Mouse (Mus musculus): ENCODE results near the gene Tut1.

The Tut1 gene

DNA sequence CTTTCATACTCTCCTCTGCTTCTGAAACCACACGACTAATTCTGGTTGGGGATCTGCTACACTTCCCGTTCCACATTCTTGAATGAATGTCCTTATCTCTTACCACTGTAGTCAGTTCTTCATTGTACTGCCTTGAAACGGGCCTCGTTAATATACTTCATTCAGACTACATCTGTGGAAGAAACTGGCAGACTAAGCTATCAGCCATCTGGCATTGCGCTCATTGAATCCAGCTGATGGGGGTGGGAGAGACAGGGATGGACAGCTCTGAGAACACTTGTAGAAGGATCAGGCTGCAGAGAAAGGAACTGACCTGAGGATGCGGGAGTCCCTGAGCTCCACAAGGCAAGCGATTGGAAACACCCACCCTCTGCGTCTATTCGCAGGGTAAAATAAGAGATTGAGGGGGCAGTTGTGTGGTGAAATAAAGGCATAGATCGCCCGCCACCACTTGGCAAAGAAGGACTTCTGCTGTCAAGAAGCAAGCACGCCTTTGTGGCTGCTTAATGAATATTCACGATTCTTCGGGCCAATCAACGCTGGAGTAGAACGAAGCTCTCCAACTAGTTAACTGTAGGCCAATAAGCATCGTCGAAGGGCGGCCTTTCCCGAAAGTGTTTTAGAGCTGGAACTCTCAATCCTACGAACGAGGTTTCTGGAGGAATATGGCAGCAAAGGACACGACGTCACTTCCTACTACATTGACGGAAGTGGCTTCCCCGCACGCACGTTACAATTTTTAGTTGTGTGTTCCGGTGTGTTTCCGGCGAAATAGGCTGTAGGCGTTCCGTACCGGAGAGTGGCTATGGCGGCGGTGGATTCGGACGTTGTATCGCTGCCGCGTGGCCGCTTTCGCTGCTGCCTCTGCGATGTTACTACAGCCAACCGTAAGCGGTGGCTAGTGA lies at the start of gene Tut1:
Gene Tut1 (plus strand): TSS at position 713 of the 905 bp plus-strand sequence.
- peak; percentile 97 for DNase-seq

DNA sequence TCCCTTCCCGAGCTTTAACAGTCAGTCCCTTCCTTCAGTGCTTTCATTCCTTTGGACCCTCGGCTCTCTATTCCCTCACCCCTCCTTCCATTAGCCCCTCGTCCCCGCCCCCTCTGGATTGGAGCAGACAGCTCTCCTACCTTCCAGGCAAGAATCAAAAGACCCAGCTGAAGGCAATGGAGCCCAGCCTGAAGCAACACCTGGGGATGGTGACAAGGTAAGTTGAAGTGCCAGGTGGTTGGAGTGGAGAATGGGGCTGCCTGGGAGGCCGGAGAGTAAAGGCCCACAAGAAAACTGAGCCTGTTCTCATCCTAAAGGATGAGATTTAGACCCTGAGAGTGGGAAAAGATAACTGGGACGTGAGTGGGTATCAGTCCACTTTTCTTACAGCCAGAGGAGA lies 45.1 kb upstream of the Tut1 start:
- no peak for DNase-seq

- DNase-seq: no peak
Measured at GRCm38 (mm10) chr19:8911810-8912209, 41.8 kb upstream of the Tut1 start.

DNA sequence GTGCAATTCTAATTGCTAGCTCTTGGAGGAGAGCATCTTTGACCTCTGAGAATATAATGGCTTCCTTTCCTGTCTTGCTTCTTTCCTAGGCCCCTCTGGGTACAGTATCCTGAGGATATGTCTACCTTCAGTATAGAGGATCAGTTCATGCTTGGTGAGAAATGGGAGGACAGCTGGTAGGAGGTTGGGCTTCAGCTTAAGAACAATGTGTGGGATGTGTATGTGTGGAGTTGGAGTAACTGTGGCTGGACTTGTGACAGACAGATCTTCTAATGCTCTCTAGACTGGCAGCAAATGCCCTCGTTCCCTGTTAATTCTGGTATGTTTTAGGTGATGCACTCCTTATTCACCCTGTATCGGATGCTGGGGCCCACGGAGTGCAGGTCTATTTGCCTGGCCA lies 39.4 kb upstream of the Tut1 start:
- no peak for DNase-seq

DNA sequence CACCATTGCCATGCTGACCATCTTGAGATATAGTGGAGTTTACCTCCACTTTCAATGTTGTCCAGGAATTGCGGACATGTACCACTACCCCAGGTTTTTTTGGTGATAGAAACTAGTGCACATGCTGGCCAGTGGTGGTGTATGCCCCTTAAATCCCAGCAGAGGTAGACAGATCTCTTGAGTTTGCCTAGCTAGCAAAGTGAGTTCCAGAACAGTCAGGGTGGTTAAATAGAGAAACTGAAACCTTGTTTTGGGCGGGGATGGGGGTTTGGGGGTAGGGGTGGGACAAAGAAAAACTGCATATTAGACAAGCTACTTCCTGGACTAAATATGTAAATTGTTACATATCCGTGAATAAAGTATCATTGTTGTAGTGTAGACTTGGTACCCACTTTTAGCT lies 34.6 kb upstream of the Tut1 start:
- no peak for DNase-seq

DNA sequence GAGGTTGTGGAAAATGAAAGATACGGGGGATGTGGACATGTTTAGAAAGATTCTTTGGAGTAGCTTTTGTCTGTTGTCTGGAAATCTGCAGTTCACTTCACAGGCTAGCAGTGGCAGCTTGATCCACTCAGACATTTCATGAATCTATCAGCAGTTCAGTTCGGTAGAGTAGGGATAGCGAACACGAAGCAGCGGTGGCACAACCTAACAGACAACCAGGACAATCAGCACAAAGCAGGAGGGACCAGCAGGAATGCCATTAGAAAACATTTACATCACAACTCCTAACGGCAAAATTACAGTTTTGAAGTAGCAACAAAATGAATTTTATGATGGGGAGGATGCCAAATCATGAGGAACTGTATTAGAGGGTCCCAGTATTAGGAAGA lies 34.0 kb upstream of the Tut1 start:
- DNase-seq: no peak

DNA sequence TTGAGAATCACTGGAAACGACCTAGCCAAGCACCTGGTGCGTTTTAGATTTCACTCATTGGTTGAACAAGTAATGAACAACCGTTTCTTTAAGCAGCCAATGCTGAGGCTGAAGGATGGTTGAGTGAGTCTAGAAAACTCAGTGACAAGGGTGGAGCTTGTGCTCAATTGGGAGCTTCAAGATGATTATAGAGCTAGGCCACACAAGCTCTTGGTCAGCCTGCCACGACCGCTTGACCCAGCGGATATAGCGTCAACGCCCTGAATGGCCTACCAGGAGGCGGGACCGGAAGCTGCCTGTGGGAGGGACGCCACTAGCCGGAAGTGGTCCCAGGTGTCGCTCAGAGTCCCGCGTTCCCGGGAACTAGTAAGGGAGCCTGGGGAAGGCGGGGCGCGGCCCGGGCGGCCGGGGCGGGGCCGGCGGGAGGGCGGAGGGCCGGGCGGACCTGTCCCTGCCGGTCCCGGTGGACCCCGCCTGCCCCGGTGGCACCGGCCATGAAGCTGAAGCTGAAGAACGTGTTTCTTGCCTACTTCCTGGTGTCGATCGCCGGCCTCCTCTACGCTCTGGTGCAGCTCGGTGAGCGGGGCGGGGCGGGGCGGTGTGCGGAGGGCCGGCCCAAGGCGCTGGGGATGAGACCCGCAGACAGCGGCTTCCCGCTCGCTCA lies 33.4 kb upstream of the Tut1 start, which contains the start of gene B3gat3:
Gene B3gat3 (plus strand): TSS at position 302 of the 664 bp plus-strand sequence.
- peak; percentile 97 for DNase-seq

DNA sequence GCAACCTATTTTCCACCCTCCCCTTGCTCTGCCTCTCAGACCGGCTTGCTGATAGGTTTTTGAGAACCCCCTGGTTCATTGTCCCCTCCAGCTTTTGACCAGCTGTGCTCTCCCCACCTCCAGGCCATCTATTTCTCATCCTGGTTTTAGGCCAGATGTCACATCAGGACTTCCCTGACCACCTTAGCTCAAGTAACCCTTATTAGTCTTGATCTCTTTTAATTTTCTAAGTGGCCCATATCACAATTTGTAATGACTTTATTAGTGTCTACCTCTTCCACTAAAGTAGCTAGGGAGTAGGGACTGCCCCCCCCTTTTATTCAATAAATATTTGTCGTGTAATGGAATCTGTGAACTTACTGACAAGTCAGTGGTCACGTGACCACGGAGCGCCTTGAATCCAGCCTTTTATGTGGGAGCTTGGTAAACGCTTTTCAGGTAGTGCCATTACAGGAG lies 32.8 kb upstream of the Tut1 start:
- DNase-seq: peak; percentile 81

DNA sequence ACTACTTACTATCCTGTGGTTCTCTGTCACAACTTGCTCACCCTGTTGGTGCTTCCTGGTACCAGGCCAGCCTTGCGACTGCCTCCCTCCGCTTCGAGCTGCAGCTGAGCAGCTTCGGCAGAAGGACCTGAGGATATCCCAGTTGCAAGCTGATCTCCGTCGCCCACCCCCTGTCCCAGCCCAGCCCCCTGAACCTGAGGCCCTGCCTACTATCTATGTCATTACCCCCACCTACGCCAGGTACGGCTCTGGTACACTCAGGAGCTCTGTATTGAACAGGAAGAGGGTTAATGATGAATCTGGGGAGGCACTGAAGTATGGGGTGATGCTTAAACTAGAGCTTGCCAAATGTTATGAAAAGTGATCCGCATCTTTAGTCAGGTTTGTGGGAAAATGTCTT lies 31.9 kb upstream of the Tut1 start:
- DNase-seq: no peak

DNA sequence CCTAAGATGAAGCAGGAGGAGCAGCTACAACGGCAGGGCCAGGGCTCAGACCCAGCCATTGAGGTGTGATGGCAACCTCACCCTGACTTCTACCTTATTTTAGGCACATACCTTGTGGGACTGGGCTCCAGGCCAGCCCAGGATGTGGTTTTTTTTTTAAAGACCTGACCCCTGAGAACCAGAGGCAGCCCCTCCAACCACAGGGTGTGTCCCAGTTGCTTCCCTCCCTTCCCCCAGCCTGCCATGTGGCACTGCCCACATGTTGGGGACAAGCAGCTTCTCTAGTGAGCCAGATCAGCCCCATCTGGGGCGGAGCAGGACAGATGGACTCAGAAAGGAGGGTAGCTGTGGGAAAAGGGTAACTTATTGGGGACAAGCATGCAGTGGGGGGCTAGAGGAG lies 26.9 kb upstream of the Tut1 start:
- DNase-seq: no peak

DNA sequence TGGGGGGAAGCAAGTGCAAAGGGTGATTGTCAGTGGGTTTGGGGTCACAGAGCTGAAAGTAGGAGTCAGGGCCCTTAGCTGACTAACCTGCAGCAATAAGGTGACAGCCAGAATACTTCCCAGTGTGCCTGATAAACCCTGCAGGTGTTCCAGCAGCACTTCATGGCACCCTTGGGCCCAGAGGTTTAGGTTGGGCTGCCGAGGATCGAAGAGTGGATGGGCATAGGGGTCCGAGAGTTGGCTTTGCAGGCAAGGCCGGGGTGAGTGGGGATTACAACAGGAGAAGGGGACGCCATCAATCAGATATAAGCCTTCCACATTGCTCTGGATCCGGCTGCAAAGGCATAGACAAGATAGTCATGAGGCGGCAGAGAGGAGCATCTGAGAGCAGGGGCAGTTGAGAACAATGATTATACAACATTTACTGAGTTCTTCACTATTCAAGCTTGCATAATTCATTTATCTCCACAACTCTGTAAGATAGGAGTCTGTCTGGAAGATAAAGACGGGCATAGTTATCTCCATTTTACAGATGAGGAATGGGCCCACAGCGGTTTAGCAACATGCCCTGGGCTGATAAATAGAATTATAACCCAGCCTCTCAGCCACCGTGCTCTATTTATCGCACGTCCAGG lies 25.6 kb upstream of the Tut1 start:
- no peak for DNase-seq

- DNase-seq: no peak
Measured at GRCm38 (mm10) chr19:8928689-8929223, 24.9 kb upstream of the Tut1 start.

- DNase-seq: peak; percentile 91
Measured at GRCm38 (mm10) chr19:8929224-8930088, 24.2 kb upstream of the Tut1 start, which contains the start of the genes Rom1 and Eml3. Rom1 (minus strand) TSS chr19:8929356. Eml3 (plus strand) TSS chr19:8929552.

DNA sequence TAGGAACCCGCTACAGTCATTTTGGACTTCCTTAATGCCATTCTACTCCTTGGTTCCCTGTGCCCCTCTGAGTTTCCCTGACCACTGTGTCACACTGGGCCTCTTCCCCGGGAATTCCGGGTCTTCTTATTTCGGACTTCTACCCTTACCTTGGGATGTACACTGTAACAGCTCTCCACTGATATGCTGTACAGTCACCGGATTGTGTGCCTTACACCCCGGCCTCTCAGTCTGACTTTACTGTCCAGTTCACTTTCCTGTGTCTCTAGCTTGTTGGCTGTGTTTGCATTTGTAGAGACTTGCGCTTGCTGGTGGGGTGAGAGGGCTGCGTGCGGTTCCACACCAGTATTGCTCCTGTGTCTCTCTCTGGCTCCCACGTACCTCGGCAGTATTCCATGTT lies 23.5 kb upstream of the Tut1 start:
- DNase-seq: no peak

DNA sequence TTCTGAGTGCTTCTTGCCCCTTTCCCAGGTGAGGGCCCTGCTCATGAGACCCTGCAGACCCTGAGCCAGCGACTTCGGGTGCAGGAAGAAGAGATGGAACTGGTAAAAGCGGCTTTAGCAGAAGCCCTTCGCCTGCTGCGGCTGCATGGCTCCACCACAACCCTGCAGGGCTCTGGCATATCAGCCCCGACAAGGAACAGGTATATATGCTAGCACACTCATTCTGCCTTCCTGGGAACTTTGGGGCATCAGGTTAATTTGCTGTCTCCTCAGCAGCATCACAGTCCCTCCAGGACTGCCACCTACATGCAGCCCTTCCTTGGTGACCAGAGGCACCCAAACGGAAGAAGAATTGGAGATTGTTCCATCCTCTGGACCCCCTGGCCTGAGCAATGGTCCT lies 22.9 kb upstream of the Tut1 start:
- no peak for DNase-seq

- DNase-seq: no peak
Measured at GRCm38 (mm10) chr19:8936736-8937135, 16.9 kb upstream of the Tut1 start.

- no peak for DNase-seq
Measured at GRCm38 (mm10) chr19:8940526-8941133, 13.0 kb upstream of the Tut1 start.

DNA sequence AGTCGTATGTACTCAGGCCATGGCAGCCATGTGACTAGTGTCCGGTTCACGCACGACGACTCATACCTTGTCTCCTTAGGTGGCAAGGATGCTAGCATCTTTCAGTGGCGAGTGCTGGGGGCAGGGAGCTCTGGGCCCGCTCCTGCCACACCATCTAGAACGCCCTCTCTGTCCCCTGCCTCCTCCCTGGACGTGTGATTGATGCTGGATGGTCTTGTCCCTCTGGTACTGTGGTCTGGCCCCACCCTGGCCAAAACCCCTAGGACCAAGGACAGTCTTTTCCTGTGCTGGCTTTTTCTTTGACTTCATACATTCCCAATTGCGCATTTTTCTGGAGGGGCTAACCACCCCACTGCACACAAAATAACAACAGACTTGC lies 12.5 kb upstream of the Tut1 start:
- no peak for DNase-seq

DNA sequence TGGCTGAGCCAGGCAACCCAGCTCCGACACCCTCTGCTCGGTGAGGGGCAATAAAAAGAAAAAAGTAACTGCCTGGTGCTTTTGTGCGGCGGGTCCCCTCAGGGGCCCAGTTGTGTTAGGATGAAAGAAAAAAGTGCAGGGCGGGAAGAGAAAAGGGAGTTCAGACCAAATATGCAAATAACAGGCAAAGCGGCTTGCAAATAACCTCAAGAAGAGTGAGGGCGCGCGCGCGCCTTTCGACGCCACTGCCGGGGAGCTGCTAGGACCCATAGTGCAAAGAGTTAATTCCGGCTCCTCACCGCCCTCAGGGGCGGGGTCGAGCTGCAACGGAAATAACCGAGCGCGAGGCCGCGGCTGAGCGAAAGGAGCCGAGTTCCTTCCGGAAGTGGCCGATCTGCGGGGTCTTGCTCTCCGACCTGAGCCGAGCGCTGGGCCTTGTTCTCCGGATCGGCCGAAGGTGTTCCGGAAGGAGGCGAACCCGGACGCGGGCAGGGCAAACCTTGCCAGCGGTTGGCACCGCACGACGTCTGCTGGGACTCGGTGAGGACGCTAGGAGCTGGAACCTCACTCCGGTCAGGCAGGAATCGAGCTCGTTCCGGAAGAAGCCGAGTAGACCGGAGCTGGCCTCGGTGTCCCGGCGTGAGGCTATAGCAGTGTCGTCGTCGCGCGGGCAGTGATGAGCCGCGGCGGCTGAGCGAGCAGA lies 12.0 kb upstream of the Tut1 start, which contains the start of gene Mta2:
Gene Mta2 (plus strand): TSS at position 361 of the 703 bp plus-strand sequence.
- peak; percentile 99 for DNase-seq

GRCm38 (mm10) chr19:8942276-8942964 lies 11.2 kb upstream of the Tut1 start:
- DNase-seq: peak; percentile 65

All from embryo, embryonic 11 days (tissue).